Mouse (Mus musculus) CH12.LX (cell line): ENCODE measurements around the gene Gls.

ENCODE experiments used
- CHD2 ChIP-seq: IDR thresholded peaks from 2 replicates; pipeline ENCODE4 v1.6.1; 2011; ENCODE audit warnings: low read length, improper control_type of control experiment
- CTCF ChIP-seq, 2 experiments: IDR thresholded peaks in 1 of 2; conservative IDR thresholded peaks in 1 of 2; 2 replicates each; pipeline ENCODE4 v1.5.1; 2011 to 2012; ENCODE audit warnings: low read depth in 2 of 2, low read length in 2 of 2, improper control_type of control experiment in 1 of 2, inconsistent platforms in 1 of 2, mild to moderate bottlenecking in 1 of 2, moderate library complexity in 1 of 2
- MAX ChIP-seq: IDR thresholded peaks from 2 replicates; pipeline ENCODE4 v1.6.1; 2011; ENCODE audit warnings: low read length, improper control_type of control experiment
- MAZ ChIP-seq: IDR thresholded peaks from 2 replicates; pipeline ENCODE4 v1.6.1; 2012; ENCODE audit warnings: low read depth, mild to moderate bottlenecking, inconsistent platforms, low read length, improper control_type of control experiment, moderate library complexity

DNA sequence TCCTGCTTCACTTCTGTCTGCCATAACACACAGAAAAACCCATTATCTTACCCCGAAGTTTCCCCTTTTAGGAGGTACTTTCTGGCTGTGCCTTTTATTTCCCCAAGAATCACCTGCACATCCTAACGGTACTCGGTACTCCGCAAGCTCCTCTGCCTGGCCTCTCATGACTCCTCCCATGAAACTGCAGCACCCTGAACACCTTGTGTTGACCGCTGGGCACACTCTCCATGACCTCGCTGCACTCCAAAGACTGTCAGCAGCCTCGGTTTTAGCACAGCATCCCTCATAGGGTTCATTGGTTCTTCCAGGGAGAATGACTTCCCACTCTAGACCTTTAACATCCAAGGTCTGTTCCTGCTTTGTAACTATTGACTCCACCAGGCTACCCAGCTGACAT is 62.3 kb downstream of the Gls start:
- no peak for TF ChIP-seq CTCF (conservative IDR thresholded peaks at IDR 0.05 in 1 of 2, IDR thresholded peaks at IDR 0.05 in 1 of 2; ENCODE audit: low read depth in 2 of 2, low read length in 2 of 2)
- TF ChIP-seq MAX, result no peak
- TF ChIP-seq CHD2, result no peak
- no peak for TF ChIP-seq MAZ
